Mouse (Mus musculus) cerebellum, postnatal 10 days (tissue): Measurements from ENCODE around the gene Gm29582.
"Not testable (repeated sequence)": the region's sequence is repeated elsewhere in the genome, so short reads cannot be mapped to it uniquely, and the experiment has no call there.

Experiments used
- DNase-seq, 2 experiments: peaks; one replicate each; pipeline ENCODE4 v3.0.0; 2021; ENCODE audit warnings: mixed read lengths in 2 of 2

Gm29582 gene

DNA sequence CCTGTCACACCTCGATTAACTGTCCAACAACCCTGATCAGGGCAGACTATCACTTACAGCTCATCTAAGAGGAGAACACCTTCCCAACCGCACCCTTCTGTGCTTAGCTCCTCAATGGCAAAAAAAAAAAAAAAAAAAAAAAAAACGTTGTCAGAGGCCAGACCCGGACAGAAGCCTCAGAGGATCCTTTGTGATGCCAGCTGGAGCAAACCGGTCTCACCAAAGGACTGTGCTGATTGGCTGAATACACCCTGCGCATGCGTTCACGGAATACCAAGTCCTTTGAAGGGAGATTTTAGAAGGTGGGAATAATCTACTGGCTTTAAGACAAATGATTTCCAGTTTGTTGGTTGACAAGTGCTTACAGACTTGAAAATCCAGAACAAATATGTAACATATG, at the start of gene Gm29582:
Gm29582 (minus strand) TSS at position 101 of the 400 bp plus-strand sequence.
- not testable (repeated sequence) for DNase-seq
